Mouse (Mus musculus) kidney, embryonic 15.5 days (tissue): ENCODE data around the gene Cxcl5. TPM values are rescaled to one million over a fixed set of nuclear protein-coding genes. Genes with fewer than 3 reads are reported as not detected.
A peak's percentile ranks its signal among the peaks of the same experiment; 100 is the strongest.

Experiments
- ATAC-seq: fragments of 200-750 bp; cut with Nextera tagmentation; replicated peaks from 2 replicates; pipeline ENCODE4 v1.8.0; 2017; ENCODE audit warnings: moderate TSS enrichment; ENCODE audit not compliant: low FRiP score
- H3K27ac ChIP-seq: fragments of 300-500 bp; sonication (generic); 2 replicates; pipeline ENCODE4 v1.5.1; 2015; ENCODE audit warnings: mild to moderate bottlenecking, inconsistent platforms
- H3K27me3 ChIP-seq: fragments of 300-500 bp; sonication (generic); 2 replicates; pipeline ENCODE4 v1.6.1; 2015; ENCODE audit warnings: inconsistent platforms
- H3K36me3 ChIP-seq: fragments of 300-500 bp; sonication (generic); 2 replicates; pipeline ENCODE4 v1.6.1; 2015; ENCODE audit warnings: inconsistent platforms
- H3K4me1 ChIP-seq: fragments of 300-500 bp; sonication (generic); 2 replicates; pipeline ENCODE4 v1.6.1; 2015; ENCODE audit warnings: inconsistent platforms
- H3K4me2 ChIP-seq: fragments of 300-500 bp; sonication (generic); 2 replicates; pipeline ENCODE4 v1.6.1; 2015; ENCODE audit warnings: moderate library complexity, mild to moderate bottlenecking, inconsistent platforms
- H3K4me3 ChIP-seq: fragments of 300-500 bp; sonication (generic); replicated peaks from 2 replicates; pipeline ENCODE4 v1.5.1; 2015; ENCODE audit warnings: mild to moderate bottlenecking, inconsistent platforms
- H3K9ac ChIP-seq: fragments of 300-500 bp; sonication (generic); 2 replicates; pipeline ENCODE4 v1.6.1; 2015; ENCODE audit warnings: mild to moderate bottlenecking, inconsistent platforms
- H3K9me3 ChIP-seq: fragments of 300-500 bp; sonication (generic); replicated peaks from 2 replicates; pipeline ENCODE4 v1.6.1; 2016; ENCODE audit warnings: inconsistent platforms
- WGBS: fragments of 180-500 bp; shearing (Covaris S2); methylation state at CpG from one replicate; pipeline ENCODE4 v1.1.7; 2015; ENCODE audit warnings: mixed read lengths; 5-methylcytosine and 5-hydroxymethylcytosine counted together
- polyA plus RNA-seq: library from polyadenylated mRNA; unstranded; fragments of >200 nt; fragmentation: Nextera tagmentation; extraction: Ambion mirVana; gene quantifications from 2 replicates; pipeline ENCODE4 v1.2.1, GENCODE M21; 2015

Cxcl5 gene
- polyA plus RNA-seq: not detected in 2 replicates

DNA sequence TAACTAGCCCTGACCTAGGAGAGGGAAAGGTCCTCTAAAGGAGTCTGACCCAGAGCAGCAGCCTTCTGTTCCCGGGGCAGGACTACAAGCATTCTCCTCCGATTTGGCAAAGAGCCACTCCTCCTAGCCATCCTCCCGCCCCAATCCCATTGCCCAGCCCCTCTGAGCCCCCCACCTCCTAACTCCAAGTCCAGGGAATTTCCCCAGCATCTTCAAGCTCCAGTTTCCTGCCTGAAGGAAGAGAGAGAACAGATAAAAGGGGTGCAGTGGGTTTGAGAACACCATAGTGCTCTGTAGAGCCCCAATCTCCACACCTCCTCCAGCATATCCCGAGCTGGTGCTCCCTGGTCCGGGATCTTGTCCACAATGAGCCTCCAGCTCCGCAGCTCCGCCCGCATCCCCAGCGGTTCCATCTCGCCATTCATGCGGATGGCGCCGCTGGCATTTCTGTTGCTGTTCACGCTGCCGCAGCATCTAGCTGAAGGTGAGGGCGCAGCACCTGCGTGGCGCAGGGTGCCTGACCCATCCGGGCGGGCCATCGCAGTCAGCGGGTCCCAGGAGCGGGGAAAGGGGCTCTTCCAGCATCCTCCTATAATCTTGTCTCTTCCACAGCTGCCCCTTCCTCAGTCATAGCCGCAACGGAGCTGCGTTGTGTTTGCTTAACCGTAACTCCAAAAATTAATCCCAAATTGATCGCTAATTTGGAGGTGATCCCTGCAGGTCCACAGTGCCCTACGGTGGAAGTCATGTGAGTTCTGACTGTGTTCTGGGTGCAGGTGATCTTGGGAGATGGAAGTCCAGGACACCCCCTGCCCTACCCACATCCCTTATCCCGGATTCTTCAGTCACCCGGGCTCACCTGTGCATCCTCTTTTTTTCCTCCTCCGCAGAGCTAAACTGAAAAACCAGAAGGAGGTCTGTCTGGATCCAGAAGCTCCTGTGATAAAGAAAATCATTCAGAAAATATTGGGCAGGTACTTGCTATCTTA, at the start of gene Cxcl5:
Gene Cxcl5, plus strand, starts transcription at position 284 of the 989 bp plus-strand sequence.
- peaks cover 17% of the 10 kb centered on the region for H3K4me1 ChIP-seq
- H3K27me3 ChIP-seq: peaks cover 12% of the 10 kb centered on the region
- H3K36me3 ChIP-seq: no peaks in the 10 kb centered on the region
- no peak within 1 kb of the TSS for H3K27ac ChIP-seq
- WGBS: 4% methylated on average over 32 of the region's 32 CpGs
- no peak for ATAC-seq
- no peak within 1 kb of the TSS for H3K9ac ChIP-seq
- no peaks in the 10 kb centered on the region for H3K9me3 ChIP-seq
- peak within 1 kb of the TSS; percentile 76 for H3K4me2 ChIP-seq
- H3K4me3 ChIP-seq: peak within 1 kb of the TSS; percentile 41

DNA sequence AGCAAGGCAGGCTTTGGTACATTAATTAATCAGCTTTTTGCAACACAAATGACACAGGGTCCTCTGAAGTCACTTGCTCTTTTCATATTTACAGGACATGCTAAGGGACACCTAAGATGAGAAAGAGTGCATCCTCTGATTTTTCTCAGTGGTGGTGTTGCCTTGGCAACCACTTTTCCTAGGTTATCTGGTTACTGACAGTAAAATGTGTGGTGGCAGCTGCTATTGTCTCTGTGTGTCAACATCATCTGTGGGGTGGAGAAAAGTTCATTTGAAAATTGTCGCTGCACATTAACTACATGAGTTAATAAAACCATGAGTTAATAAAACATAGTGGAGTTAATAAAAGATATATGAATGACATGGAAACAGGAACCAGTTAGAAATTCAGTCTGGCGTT, 47.8 kb upstream of the Cxcl5 start:
- Histone ChIP-seq H3K27ac (no peak overlapping the region), H3K4me2 (no peak overlapping the region), H3K9ac (no peak overlapping the region), H3K9me3 (no peaks in the 10 kb centered on the region), H3K36me3 (no peaks in the 10 kb centered on the region), H3K4me3 (no peak overlapping the region), H3K27me3 (no peaks in the 10 kb centered on the region), H3K4me1 (no peaks in the 10 kb centered on the region)
- ATAC-seq: no peak
- 55% methylated on average over 2 of the region's 2 CpGs for WGBS

DNA sequence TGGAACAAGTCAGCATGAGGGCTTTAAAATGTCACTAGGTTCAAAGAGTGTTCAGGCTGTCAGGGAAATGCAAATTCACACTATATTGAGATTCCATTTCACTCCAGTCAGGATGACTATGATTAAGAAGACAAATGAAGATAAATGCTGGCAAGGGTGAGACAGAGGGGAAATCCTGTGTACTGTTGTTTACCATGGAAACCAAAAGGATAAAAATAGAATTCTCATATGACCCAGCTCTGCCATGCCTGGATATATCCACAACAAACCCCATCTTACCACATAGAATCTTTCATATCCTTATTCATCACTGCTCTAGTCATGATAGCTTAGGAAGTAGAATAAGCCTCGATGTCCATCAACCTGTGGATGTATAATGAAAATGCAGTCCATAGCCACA, 41.2 kb upstream of the Cxcl5 start:
- no peak overlapping the region for H3K27ac ChIP-seq
- no peak for ATAC-seq
- H3K4me3 ChIP-seq: no peak overlapping the region
- no peaks in the 10 kb centered on the region for H3K4me1 ChIP-seq
- no peaks in the 10 kb centered on the region for H3K36me3 ChIP-seq
- no peak overlapping the region for H3K9ac ChIP-seq
- no peaks in the 10 kb centered on the region for H3K9me3 ChIP-seq
- H3K27me3 ChIP-seq: no peaks in the 10 kb centered on the region
- no peak overlapping the region for H3K4me2 ChIP-seq
- WGBS: 92% methylated on average over 1 of the region's 1 CpGs

DNA sequence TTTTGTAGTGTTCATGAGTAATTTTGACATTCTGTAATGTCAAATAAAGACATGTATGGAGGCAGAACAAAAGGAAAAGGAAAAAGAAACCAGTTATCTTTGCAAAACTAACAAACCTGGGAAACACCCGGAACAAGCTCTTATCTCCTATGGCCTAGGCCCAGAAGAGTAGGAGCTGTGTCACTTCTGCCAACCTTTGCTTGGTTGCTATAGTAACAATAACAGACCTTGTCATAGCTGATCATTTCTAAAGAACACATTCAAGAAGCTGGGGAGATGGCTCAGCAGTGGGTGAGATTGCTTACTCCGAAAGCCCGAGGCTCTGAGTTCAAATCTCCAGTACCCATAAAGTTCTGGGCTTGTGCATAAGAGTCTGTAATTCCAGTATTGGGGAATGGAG, 36.5 kb upstream of the Cxcl5 start:
- Histone ChIP-seq H3K9me3 (no peaks in the 10 kb centered on the region), H3K9ac (no peak overlapping the region), H3K27me3 (no peaks in the 10 kb centered on the region), H3K27ac (no peak overlapping the region), H3K4me1 (no peaks in the 10 kb centered on the region), H3K4me3 (no peak overlapping the region), H3K36me3 (no peaks in the 10 kb centered on the region), H3K4me2 (no peak overlapping the region)
- no peak for ATAC-seq
- WGBS: 89% methylated on average over 3 of the region's 3 CpGs

DNA sequence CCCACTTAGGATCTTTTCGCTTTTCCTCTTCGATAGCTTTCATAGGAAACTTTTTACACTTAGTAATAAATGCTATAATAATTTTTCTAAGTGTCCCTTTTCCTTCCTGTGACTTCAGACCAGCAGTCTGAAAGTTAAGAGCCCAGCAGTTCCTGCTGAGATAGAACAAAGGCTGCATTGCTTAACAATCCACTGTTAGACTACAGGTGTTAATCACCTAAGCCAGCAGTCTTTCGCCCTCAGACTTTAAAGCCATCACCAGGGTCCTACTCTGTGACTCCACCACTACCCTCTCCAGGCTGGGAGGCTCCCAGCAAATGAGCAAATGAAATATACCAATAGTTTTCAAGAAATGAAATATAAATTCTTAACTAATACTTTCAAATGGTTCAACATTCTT, 30.9 kb upstream of the Cxcl5 start:
- 37% methylated on average over 3 of the region's 3 CpGs for WGBS

DNA sequence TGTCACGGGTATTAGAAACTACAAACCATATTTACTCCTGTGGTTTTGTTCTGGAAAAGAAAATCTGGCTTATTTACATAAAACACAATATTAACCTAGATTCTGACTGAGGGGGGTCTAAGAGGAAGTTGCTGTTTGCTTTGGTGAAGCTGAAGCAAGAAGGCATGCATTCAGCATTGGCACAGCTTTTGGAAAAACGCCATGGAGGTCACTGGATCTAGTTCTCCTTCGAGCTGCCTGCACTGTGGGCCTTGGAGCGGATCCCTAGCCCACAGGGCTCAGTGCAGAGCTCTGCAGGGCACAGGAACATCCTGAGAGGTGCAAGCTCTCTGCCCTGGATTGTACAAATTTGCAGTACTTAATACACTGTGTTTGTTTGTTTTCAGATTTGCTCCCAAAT, 27.7 kb upstream of the Cxcl5 start:
- H3K4me1 ChIP-seq: no peaks in the 10 kb centered on the region
- no peaks in the 10 kb centered on the region for H3K36me3 ChIP-seq
- H3K4me3 ChIP-seq: no peak overlapping the region
- no peak overlapping the region for H3K4me2 ChIP-seq
- ATAC-seq: no peak
- no peak overlapping the region for H3K9ac ChIP-seq
- WGBS: 72% methylated on average over 4 of the region's 4 CpGs
- H3K27ac ChIP-seq: no peak overlapping the region
- H3K27me3 ChIP-seq: no peaks in the 10 kb centered on the region
- no peaks in the 10 kb centered on the region for H3K9me3 ChIP-seq

More for the DNA sequence above, 30.9 kb upstream of the Cxcl5 start:
- Histone ChIP-seq H3K9ac (no peak overlapping the region), H3K36me3 (no peaks in the 10 kb centered on the region), H3K4me2 (no peak overlapping the region), H3K4me3 (no peak overlapping the region), H3K27me3 (no peaks in the 10 kb centered on the region), H3K9me3 (no peaks in the 10 kb centered on the region), H3K27ac (no peak overlapping the region), H3K4me1 (no peaks in the 10 kb centered on the region)
- ATAC-seq: no peak

DNA sequence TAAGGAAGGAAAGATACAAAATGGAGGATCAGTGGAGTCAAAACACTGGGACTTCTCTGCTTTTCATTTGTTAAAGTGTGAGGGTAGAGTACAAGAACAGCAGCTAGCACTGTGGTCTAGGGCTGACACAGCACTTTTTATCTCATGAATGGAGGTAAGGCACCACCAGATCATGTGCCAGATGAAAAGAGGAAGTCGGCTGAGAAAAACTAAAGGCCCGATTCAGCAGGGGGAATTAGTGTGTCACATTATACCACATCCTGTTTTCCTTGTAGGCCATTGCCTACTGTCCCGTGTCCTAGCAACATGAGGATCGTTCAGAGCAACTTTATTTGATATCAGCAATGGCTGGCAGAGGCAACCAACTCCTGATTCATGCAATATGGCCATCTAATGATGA, 17.1 kb upstream of the Cxcl5 start:
- 42% methylated on average over 4 of the region's 4 CpGs for WGBS
- Histone ChIP-seq H3K9ac (no peak overlapping the region), H3K27me3 (no peaks in the 10 kb centered on the region), H3K4me1 (0 out of 2 replicates have a peak, but pooled peaks cover 3% of the 10 kb centered on the region), H3K36me3 (no peaks in the 10 kb centered on the region), H3K4me3 (no peak overlapping the region), H3K4me2 (no peak overlapping the region), H3K9me3 (no peaks in the 10 kb centered on the region), H3K27ac (no peak overlapping the region)
- no peak for ATAC-seq

DNA sequence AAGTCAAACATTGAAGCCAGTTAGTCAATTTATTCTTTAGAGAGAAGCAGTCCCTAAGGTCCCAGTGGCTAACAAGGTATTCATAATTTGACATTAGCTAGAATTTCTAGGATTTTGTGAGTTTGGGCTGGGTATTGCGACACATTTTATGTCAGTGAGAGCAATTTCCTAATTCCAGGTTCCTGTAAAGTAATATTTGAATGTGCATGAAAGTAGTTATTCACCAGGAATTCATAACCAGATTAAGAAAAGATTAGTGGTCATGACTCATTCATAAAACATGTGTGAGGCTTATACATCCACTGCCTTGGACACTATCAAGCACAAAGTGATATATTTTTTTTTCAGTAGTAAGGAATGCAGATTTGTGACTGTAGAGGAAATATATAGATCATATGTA, 5.2 kb upstream of the Cxcl5 start:
- WGBS: 89% methylated on average over 1 of the region's 1 CpGs
- H3K4me3 ChIP-seq: no peak overlapping the region
- no peak for ATAC-seq
- no peak overlapping the region for H3K4me2 ChIP-seq
- no peaks in the 10 kb centered on the region for H3K9me3 ChIP-seq
- H3K4me1 ChIP-seq: peaks cover 8% of the 10 kb centered on the region
- no peaks in the 10 kb centered on the region for H3K36me3 ChIP-seq
- H3K27ac ChIP-seq: no peak overlapping the region
- peaks cover 2% of the 10 kb centered on the region; the same call in 1 of the 2 replicates for H3K27me3 ChIP-seq
- no peak overlapping the region for H3K9ac ChIP-seq

DNA sequence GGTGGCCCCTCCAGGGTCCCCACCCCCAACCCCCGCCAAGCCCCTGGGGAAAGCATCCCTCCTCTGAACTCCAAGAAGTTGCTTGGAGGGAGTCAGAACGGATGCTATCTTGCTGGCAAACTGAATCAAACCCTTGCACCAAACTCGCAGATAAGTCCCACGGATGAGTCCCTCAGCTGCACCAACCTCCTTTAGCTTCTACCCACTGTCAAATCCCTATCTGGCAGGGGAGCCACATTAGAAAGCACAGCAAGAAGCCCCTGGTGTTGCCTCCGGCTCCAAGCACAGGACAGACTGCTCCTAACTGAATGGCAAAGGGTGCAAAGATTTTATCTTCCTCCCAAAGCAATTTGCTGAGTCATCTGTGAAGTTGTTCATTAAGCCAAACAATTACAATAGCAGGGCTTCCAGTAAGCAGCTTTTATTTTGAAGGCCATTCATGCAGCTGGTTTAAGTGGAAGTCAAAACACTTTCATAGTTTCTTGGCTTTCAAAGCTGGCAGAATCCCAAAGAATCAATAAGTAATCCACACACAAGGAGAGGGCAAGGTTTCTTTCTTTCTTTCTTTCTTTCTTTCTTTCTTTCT, 1.0 kb upstream of the Cxcl5 start:
- H3K4me2 ChIP-seq: no peak overlapping the region
- ATAC-seq: no peak; the same call in 1 of the 2 replicates
- H3K36me3 ChIP-seq: no peaks in the 10 kb centered on the region
- no peaks in the 10 kb centered on the region for H3K9me3 ChIP-seq
- H3K27ac ChIP-seq: no peak overlapping the region
- WGBS: 48% methylated on average over 5 of the region's 5 CpGs
- H3K9ac ChIP-seq: no peak overlapping the region
- peaks cover 12% of the 10 kb centered on the region for H3K27me3 ChIP-seq
- no peak overlapping the region for H3K4me3 ChIP-seq
- H3K4me1 ChIP-seq: peaks cover 17% of the 10 kb centered on the region

DNA sequence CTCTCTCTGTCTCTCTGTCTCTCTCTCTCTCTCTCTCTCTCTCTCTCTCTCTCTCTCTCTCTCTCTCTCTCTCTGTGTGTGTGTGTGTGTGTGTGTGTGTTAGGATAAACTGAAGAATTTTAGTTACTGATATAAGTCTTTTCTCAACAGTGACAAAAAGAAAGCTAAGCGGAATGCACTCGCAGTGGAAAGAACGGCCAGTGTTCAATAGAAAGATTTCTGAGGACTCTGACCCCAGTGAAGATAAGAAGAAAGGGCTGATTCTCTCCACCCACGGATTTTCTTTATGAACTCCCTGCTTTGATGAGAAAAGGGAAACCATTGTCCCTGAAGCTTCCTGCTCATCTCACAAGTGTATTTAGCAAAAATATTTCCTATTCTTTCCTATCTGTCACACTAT, 1.1 kb downstream of the Cxcl5 start:
- Histone ChIP-seq H3K4me2 (no peak overlapping the region), H3K4me1 (peaks cover 17% of the 10 kb centered on the region), H3K27me3 (peaks cover 12% of the 10 kb centered on the region), H3K9me3 (no peaks in the 10 kb centered on the region), H3K27ac (no peak overlapping the region), H3K36me3 (no peaks in the 10 kb centered on the region), H3K9ac (no peak overlapping the region), H3K4me3 (no peak overlapping the region)
- no peak for ATAC-seq
- WGBS: 60% methylated on average over 4 of the region's 4 CpGs

DNA sequence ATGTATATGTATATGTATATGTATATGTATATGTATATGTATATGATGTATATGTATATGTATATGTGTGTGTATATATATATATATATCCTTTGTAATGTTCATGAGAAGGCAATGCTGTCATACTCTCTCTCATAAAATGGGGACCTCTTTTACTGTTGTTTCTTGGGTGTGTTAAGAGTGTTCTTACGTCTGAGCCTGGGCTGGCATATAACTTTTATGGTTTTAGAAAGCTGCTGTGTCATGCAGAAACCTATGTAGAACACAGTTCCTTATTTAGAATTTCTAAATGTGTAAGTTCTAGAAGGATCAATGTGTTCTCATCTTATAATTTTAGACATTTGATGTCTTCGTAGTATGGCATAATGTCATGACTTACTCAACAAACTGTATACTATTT, 1.7 kb downstream of the Cxcl5 start:
- Histone ChIP-seq H3K4me1 (peaks cover 17% of the 10 kb centered on the region), H3K4me3 (no peak overlapping the region), H3K9ac (no peak overlapping the region), H3K27ac (no peak overlapping the region), H3K9me3 (no peaks in the 10 kb centered on the region), H3K27me3 (peaks cover 12% of the 10 kb centered on the region), H3K36me3 (no peaks in the 10 kb centered on the region), H3K4me2 (no peak overlapping the region)
- 92% methylated on average over 2 of the region's 2 CpGs for WGBS
- ATAC-seq: no peak

DNA sequence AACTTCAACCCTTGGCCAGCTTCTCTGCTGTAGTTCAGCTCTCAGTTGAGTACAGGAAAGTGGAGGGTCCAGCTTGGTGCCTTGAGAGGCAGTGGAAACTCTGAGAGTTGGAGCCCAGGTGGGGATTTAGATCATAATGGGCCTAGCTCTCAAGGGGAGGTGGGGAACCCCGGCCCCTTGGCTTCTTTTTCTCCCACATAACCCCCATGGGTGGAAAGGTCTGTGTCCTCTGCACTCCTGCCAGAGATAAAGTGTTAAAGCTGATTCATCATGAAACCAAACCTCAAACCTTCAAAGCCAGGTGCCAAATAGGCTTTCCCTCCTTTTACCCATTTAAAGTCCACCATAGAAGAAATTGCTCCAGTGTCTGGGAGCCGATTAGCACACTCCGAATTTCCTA, 2.7 kb downstream of the Cxcl5 start:
- no peaks in the 10 kb centered on the region for H3K36me3 ChIP-seq
- no peak for ATAC-seq
- 90% methylated on average over 3 of the region's 3 CpGs for WGBS
- peaks cover 12% of the 10 kb centered on the region for H3K27me3 ChIP-seq
- H3K9me3 ChIP-seq: no peaks in the 10 kb centered on the region
- H3K4me2 ChIP-seq: no peak overlapping the region
- H3K4me1 ChIP-seq: peaks cover 17% of the 10 kb centered on the region
- no peak overlapping the region for H3K27ac ChIP-seq
- H3K9ac ChIP-seq: no peak overlapping the region
- H3K4me3 ChIP-seq: no peak overlapping the region
